Mouse (Mus musculus) heart, adult 2 months (tissue): ENCODE data around the gene Papss1. TPM values are rescaled to one million over a fixed set of nuclear protein-coding genes. Genes with fewer than 3 reads are reported as not detected.

Experiments
- DNase-seq, 2 experiments: peaks; one replicate each; pipeline ENCODE4 v3.0.0; 2021
- H3K27ac ChIP-seq: fragments of 200-600 bp; 2 replicates; pipeline ENCODE4 v1.8.1; 2022
- H3K27me3 ChIP-seq: fragments of 200-500 bp; 2 replicates; pipeline ENCODE4 v1.6.1; 2012; ENCODE audit warnings: mild to moderate bottlenecking, low read length, inconsistent platforms, mixed read lengths; ENCODE audit not compliant: control insufficient read depth, insufficient read depth
- H3K36me3 ChIP-seq: fragments of 200-500 bp; 2 replicates; pipeline ENCODE4 v1.6.1; 2012; ENCODE audit warnings: low read length, inconsistent platforms; ENCODE audit not compliant: control insufficient read depth, insufficient read depth
- H3K4me1 ChIP-seq: fragments of 200-500 bp; 2 replicates; pipeline ENCODE4 v1.6.1; 2011; ENCODE audit warnings: low read length; ENCODE audit not compliant: control insufficient read depth, insufficient read depth
- H3K4me3 ChIP-seq: fragments of 200-600 bp; 2 replicates; pipeline ENCODE4 v1.8.1; 2022
- H3K79me2 ChIP-seq: fragments of 200-500 bp; replicated peaks from 2 replicates; pipeline ENCODE4 v1.6.1; 2012; ENCODE audit warnings: mild to moderate bottlenecking, inconsistent platforms, low read length, moderate library complexity, mixed read lengths; ENCODE audit not compliant: control insufficient read depth, insufficient read depth
- H3K9ac ChIP-seq: fragments of 200-500 bp; 2 replicates; pipeline ENCODE4 v1.6.1; 2012; ENCODE audit warnings: low read depth, mild to moderate bottlenecking, control low read depth, inconsistent platforms, low read length, mixed read lengths
- CTCF ChIP-seq: fragments of 200-600 bp; IDR thresholded peaks from 2 replicates; pipeline ENCODE4 v1.8.1; 2022; ENCODE audit warnings: antibody characterized with exemption, mild to moderate bottlenecking, moderate library complexity
- EP300 ChIP-seq: fragments of 200-500 bp; IDR thresholded peaks from 2 replicates; pipeline ENCODE4 v1.6.1; 2011; ENCODE audit warnings: low read depth, low read length, control low read depth; ENCODE audit not compliant: insufficient read depth
- POLR2A ChIP-seq: fragments of 200-500 bp; IDR thresholded peaks from 2 replicates; pipeline ENCODE4 v1.6.1; 2011; ENCODE audit warnings: mild to moderate bottlenecking, low read depth, low read length, control low read depth; ENCODE audit not compliant: insufficient read depth
- WGBS: fragments of 180-500 bp; shearing (Covaris S2); methylation state at CpG from one replicate; pipeline ENCODE4 v1.1.7; 2018; 5-methylcytosine and 5-hydroxymethylcytosine counted together
- intact Hi-C: fragments of 180-260 bp; cut with DNase I; formaldehyde crosslinking; loops from one replicate; pipeline ENCODE4 v1.15.1; 2025
- polyA plus RNA-seq: library from polyadenylated mRNA; depleted of rRNA; stranded (reverse); fragments of >200 nt; gene quantifications from 2 replicates; pipeline ENCODE4 v1.2.3, GENCODE M21; 2012
- total RNA-seq, 2 experiments: library from RNA; stranded (reverse); gene quantifications; 2 replicates each; pipeline ENCODE4 v1.2.3; 2021

Papss1 gene
- total and polyA plus RNA-seq, 3 experiments: 8.0 to 10.0 (median 8.5) TPM

DNA sequence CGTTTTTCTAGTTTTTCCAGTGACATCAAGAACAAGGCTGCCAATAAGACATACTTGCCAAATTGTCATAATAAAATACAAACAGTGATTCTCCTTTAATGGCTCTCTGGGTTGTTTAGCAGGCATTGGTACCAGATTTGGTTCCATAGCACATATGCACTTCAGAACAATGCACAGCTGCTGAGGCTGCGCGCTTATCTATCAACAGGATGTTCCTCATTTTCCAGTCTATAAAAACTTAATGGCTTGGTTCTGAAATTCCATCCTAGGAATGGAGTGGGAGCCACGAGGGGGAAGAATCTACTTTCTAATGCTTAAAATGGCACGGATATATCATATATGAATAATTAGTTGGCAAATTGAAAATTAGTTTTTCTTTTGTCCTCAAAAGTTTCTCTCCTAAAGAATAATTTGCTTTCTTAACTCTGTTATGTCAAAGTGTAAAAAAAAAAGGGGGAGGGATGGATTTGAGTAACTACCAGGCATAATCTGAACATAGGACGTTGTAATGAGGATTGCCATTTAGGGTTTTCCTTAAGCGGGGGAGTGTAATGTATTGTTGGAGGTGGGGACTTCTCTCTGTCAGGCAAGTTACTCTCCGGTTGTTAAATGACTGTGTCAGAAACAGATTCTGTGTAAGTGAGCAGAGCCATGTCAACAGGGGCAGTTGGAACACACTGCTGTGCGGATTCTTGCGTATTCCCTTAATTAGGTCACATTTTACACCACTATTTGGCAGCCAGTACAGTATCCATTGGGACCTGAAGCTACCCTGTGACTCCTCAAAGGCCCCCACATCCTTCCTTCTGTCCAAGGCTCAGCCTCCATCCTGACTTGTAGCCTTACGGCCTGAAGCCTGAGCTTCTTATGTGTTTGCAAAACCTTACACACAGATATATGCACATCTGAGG is 66.1 kb downstream of the Papss1 start:
- Histone ChIP-seq H3K79me2 (no peaks in the 10 kb centered on the region), H3K4me3 (no peak overlapping the region), H3K36me3 (no peaks in the 10 kb centered on the region; the same call in 1 of the 2 replicates), H3K9ac (no peak overlapping the region), H3K27ac (no peak overlapping the region), H3K27me3 (no peaks in the 10 kb centered on the region), H3K4me1 (no peaks in the 10 kb centered on the region)
- no peak for DNase-seq
- TF ChIP-seq CTCF: no peak
- no peak for TF ChIP-seq POLR2A
- TF ChIP-seq EP300: no peak
- WGBS: 53% methylated on average over 11 of the region's 11 CpGs
- intact Hi-C loops: no loop called here

DNA sequence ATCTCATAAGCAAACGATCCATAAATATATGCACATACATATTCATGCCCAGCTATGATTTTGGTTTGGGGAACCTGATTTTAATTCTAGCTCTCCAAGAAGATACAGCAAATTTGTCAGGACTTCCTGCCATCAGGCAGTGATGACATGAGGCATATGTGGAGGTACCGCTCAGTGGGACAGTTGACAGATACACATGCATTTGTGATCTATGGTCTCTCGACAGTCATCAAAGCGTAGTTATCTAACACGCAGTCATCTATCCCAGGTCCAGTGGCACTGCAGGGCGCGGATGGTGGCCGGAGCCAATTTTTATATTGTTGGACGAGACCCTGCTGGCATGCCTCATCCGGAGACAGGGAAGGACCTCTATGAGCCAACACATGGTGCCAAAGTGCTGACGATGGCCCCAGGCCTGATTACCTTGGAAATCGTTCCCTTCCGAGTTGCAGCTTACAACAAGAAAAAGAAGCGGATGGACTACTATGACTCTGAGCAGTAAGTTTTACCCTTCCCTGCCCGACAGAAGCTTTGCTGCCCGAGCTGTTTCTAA is 66.8 kb downstream of the Papss1 start:
- intact Hi-C loops: no loop called here
- 75% methylated on average over 16 of the region's 16 CpGs for WGBS
- H3K27me3 ChIP-seq: no peaks in the 10 kb centered on the region
- H3K36me3 ChIP-seq: no peaks in the 10 kb centered on the region; the same call in 1 of the 2 replicates
- H3K4me3 ChIP-seq: no peak overlapping the region
- no peak overlapping the region for H3K9ac ChIP-seq
- peak in 1 of 2 experiments; percentile 26 for DNase-seq
- H3K27ac ChIP-seq: no peak overlapping the region
- TF ChIP-seq POLR2A (no peak), CTCF (no peak), EP300 (no peak)
- no peaks in the 10 kb centered on the region for H3K79me2 ChIP-seq
- H3K4me1 ChIP-seq: no peaks in the 10 kb centered on the region

DNA sequence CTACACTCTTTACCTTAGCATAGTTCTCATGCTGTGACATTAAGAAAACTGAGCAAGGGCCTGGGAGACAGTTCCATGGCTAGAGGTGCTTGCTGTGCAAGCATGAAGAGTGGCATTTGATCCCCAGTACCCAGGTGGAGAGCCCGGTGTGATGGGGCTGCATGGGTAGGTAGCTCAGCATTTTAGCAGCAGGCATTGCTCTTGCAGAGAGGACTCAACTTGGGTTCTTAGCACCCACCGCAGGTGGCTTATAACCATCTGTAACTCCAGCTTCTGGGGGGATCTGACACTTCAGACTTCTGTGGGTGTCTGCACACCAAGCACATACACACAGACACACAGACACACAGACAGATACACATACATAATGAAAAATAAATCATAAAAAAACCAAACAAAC is 69.5 kb downstream of the Papss1 start:
- no peak overlapping the region for H3K27ac ChIP-seq
- peaks cover 1% of the 10 kb centered on the region; the same call in 1 of the 2 replicates for H3K4me1 ChIP-seq
- intact Hi-C loops: no loop called here
- TF ChIP-seq CTCF (no peak), EP300 (no peak), POLR2A (no peak)
- no peaks in the 10 kb centered on the region for H3K27me3 ChIP-seq
- H3K4me3 ChIP-seq: no peak overlapping the region
- WGBS: 98% methylated on average over 2 of the region's 2 CpGs
- no peaks in the 10 kb centered on the region; the same call in 1 of the 2 replicates for H3K36me3 ChIP-seq
- no peak overlapping the region for H3K9ac ChIP-seq
- no peak for DNase-seq
- H3K79me2 ChIP-seq: no peaks in the 10 kb centered on the region

DNA sequence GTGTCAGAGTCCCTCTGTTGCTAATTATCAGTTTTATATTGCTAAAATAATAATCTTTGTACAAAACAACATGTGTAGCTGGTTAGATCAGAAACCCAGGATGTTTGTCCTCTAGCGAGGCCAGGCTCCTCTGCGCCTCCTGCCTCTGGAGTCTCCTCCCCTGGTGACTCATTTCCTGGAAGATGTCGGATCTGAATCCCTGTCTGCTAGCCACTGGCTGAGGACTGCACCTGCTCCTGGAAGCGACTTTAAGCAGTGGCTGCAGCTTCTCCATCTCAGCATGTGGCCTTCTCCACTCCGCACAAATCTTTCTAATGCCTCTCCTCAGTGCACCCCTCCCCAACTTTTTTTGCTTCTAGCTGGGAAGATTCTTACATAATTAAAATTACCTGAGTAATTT is 71.6 kb downstream of the Papss1 start:
- 47% methylated on average over 5 of the region's 5 CpGs for WGBS
- peak in 1 of 2 experiments; percentile 35 for DNase-seq
- H3K4me1 ChIP-seq: peaks cover 1% of the 10 kb centered on the region; the same call in 1 of the 2 replicates
- no peaks in the 10 kb centered on the region for H3K36me3 ChIP-seq
- no peaks in the 10 kb centered on the region for H3K27me3 ChIP-seq
- no peak overlapping the region for H3K27ac ChIP-seq
- no peaks in the 10 kb centered on the region for H3K79me2 ChIP-seq
- H3K4me3 ChIP-seq: no peak overlapping the region
- intact Hi-C loops: no loop called here
- TF ChIP-seq CTCF: no peak
- TF ChIP-seq EP300: no peak
- no peak for TF ChIP-seq POLR2A
- no peak overlapping the region for H3K9ac ChIP-seq

DNA sequence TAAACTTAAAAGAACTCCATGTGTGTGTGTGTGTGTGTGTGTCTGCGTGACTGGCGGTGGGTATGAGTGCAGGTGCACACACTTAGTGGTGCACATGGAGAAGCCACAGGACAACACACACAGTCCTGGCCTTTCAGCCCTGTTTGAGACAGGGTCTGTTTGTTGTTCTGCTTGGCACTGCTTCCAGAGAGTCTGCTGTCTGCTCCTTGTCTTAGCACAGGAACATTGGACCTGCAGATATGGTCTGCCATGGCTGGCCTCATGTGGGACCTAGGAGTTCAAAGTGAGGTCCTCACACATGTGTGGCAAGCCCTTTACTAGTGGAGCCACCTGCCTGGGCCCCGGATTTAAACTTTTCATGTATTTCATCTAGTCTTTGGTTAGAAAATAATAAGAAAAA is 72.4 kb downstream of the Papss1 start:
- Histone ChIP-seq H3K27ac (no peak overlapping the region), H3K36me3 (no peaks in the 10 kb centered on the region), H3K79me2 (no peaks in the 10 kb centered on the region), H3K27me3 (no peaks in the 10 kb centered on the region), H3K4me3 (no peak overlapping the region), H3K9ac (no peak overlapping the region), H3K4me1 (peaks cover 1% of the 10 kb centered on the region; the same call in 1 of the 2 replicates)
- no peak for DNase-seq
- 90% methylated on average over 3 of the region's 3 CpGs for WGBS
- intact Hi-C loops: no loop called here
- TF ChIP-seq EP300 (no peak), CTCF (no peak), POLR2A (no peak)

DNA sequence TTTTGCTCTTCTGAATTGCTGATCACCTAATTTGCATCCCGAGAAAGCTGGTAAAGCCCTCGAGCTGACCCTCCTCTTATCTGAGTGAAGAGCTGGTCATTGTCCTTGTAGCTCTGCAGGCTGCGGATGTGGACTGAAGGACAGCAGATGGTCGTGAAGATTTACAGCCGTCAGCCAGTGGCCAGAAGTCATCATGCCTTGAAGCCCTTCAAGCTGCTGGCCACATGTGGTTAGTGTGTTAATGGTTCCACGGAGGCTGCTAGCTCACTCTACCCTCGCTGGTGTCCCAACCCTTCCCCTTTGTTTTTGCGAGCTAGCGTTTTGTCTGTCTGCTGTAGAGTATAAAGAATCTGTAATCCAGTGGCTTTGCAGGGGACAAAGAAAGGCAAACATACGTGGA is 73.1 kb downstream of the Papss1 start:
- no peaks in the 10 kb centered on the region for H3K36me3 ChIP-seq
- no peaks in the 10 kb centered on the region for H3K79me2 ChIP-seq
- H3K4me1 ChIP-seq: peaks cover 1% of the 10 kb centered on the region; the same call in 1 of the 2 replicates
- H3K27ac ChIP-seq: no peak overlapping the region
- no peak overlapping the region for H3K9ac ChIP-seq
- no peak for TF ChIP-seq CTCF
- TF ChIP-seq EP300: no peak
- TF ChIP-seq POLR2A: no peak
- no peaks in the 10 kb centered on the region for H3K27me3 ChIP-seq
- H3K4me3 ChIP-seq: no peak overlapping the region
- DNase-seq: no peak
- intact Hi-C loops: no loop called here
- 52% methylated on average over 10 of the region's 10 CpGs for WGBS
